16 mouse cellular contexts compared by ENCODE assay signal in genomic region chr12:86915617-86916016, GRCm38 (mm10). TPM values are rescaled to one million over a fixed set of nuclear protein-coding genes. Genes with fewer than 3 reads are reported as not detected.
DNase-seq lines count a peak whose midpoint lies in the region; ATAC-seq and TF ChIP-seq lines count a peak whose summit lies in the region.
"Had no signal": no experiment of that assay in that cellular context is flagged by ENCODE, and none has a peak within 500 bp of the region (broad histone marks: within the 10 kb centered on the region; RNA-seq: fewer than 3 reads in every experiment).

No protein-coding gene starts in this region.

- H3K4me2 ChIP-seq in hindbrain, embryonic 14.5 days (replicated peaks), result no peak overlapping the region
- H3K4me2 ChIP-seq: limb, embryonic 15.5 days; lung, embryonic 15.5 days; stomach, embryonic 15.5 days had no signal

- H3K4me3 ChIP-seq in hindbrain, embryonic 10.5 days, result no peak overlapping the region
- no peak overlapping the region for H3K4me3 ChIP-seq in hindbrain, embryonic 14.5 days (replicated peaks; ENCODE audit: low read length)
- peak overlapping the region; percentile 80; the same call in 1 of the 2 replicates for H3K4me3 ChIP-seq in E14TG2a.4 (replicated peaks; ENCODE audit: low read length)
- H3K4me3 ChIP-seq: embryonic facial prominence, embryonic 10.5 days; erythroblast, embryonic 14.5 days; limb, embryonic 15.5 days; lung, embryonic 15.5 days; stomach, embryonic 15.5 days had no signal

- peaks cover 32% of the 10 kb centered on the region for H3K27me3 ChIP-seq in hindbrain, embryonic 10.5 days (ENCODE audit: insufficient read depth, poor library complexity, severe bottlenecking)
- no peaks in the 10 kb centered on the region for H3K27me3 ChIP-seq in hindbrain, embryonic 14.5 days (ENCODE audit: control insufficient read depth, insufficient read depth, low read length)
- H3K27me3 ChIP-seq in E14TG2a.4 (ENCODE audit: insufficient read depth, low read length), result no peaks in the 10 kb centered on the region
- H3K27me3 ChIP-seq: lung, embryonic 15.5 days; stomach, embryonic 15.5 days had no signal

- 80% methylated on average over 7 of the region's 7 CpGs for WGBS in hindbrain, embryonic 10.5 days
- WGBS in hindbrain, embryonic 14.5 days, result 78% methylated on average over 7 of the region's 7 CpGs

- H3K9ac ChIP-seq in hindbrain, embryonic 14.5 days, result no peak overlapping the region
- H3K9ac ChIP-seq: limb, embryonic 15.5 days; lung, embryonic 15.5 days; stomach, embryonic 15.5 days had no signal

- H3K36me3 ChIP-seq in hindbrain, embryonic 10.5 days, result no peaks in the 10 kb centered on the region
- H3K36me3 ChIP-seq in hindbrain, embryonic 14.5 days (replicated peaks; ENCODE audit: control insufficient read depth, insufficient read depth), result no peaks in the 10 kb centered on the region
- H3K36me3 ChIP-seq in E14TG2a.4 (ENCODE audit: insufficient read depth, low read length), result no peaks in the 10 kb centered on the region
- H3K36me3 ChIP-seq: embryonic facial prominence, embryonic 10.5 days; limb, embryonic 15.5 days; lung, embryonic 15.5 days; stomach, embryonic 15.5 days had no signal

- H3K4me1 ChIP-seq in hindbrain, embryonic 10.5 days (replicated peaks), result peaks cover 73% of the 10 kb centered on the region
- H3K4me1 ChIP-seq in hindbrain, embryonic 14.5 days (replicated peaks; ENCODE audit: control insufficient read depth, insufficient read depth, low read length), result peaks cover 50% of the 10 kb centered on the region
- H3K4me1 ChIP-seq in E14TG2a.4 (replicated peaks; ENCODE audit: low read depth, low read length), result peaks cover 95% of the 10 kb centered on the region

- TF ChIP-seq CTCF in E14TG2a.4 (conservative IDR thresholded peaks at IDR 0.05; ENCODE audit: low read length), result no peak

- 0 out of 2 replicates have a peak overlapping the region, but pooled peaks have one; percentile 35 for H3K27ac ChIP-seq in hindbrain, embryonic 10.5 days
- H3K27ac ChIP-seq in hindbrain, embryonic 14.5 days, result no peak overlapping the region
- H3K27ac ChIP-seq: embryonic facial prominence, embryonic 10.5 days; stomach, embryonic 15.5 days had no signal

- H3K9me3 ChIP-seq in hindbrain, embryonic 10.5 days, result no peaks in the 10 kb centered on the region
- H3K9me3 ChIP-seq in hindbrain, embryonic 14.5 days (ENCODE audit: control insufficient read depth, low read length), result no peaks in the 10 kb centered on the region
- no peaks in the 10 kb centered on the region for H3K9me3 ChIP-seq in E14TG2a.4 (ENCODE audit: low read length)
- H3K9me3 ChIP-seq: embryonic facial prominence, embryonic 10.5 days; limb, embryonic 15.5 days; lung, embryonic 15.5 days; stomach, embryonic 15.5 days had no signal

- ATAC-seq in hindbrain, embryonic 14.5 days (ENCODE audit: low FRiP score), result no peak

- no peak for DNase-seq in hindbrain, embryonic 10.5 days (ENCODE audit: low spot score)
- no peak for DNase-seq in hindbrain, embryonic 14.5 days (ENCODE audit: low spot score)
- DNase-seq in brain, adult 2 months (ENCODE audit: low read depth, low spot score), result peak; percentile 89
- DNase-seq in cerebellum, postnatal 10 days, result peak; percentile 82 to 84
- no peak for DNase-seq in lung, postnatal 25 days (ENCODE audit: low spot score)
- DNase-seq in thymus, postnatal 10 days (ENCODE audit: low spot score in 2 of 2), result no peak
- no peak for DNase-seq in thymus, adult 18-20 months
- DNase-seq: gastrocnemius, postnatal 14 days; kidney, adult 9 months; kidney, postnatal 4 days had no signal

RNA-seq across cellular contexts. Expression of gene Irf2bpl, which starts 31.0 kb away (rescaled TPM):
- polyA plus RNA-seq in hindbrain, embryonic 10.5 days (2016; fragmentation: Nextera tagmentation; extraction: Ambion mirVana), result 20.3 and 34.2 TPM in 2 replicates
- polyA plus RNA-seq in hindbrain, embryonic 14.5 days (2014; fragmentation: Nextera tagmentation; extraction: Ambion mirVana), result 64.5 and 65.5 TPM in 2 replicates

RNA-seq across cellular contexts. Expression of gene Cipc, which starts 31.2 kb away (rescaled TPM):
- 33.9 and 35.2 TPM in 2 replicates for polyA plus RNA-seq in hindbrain, embryonic 10.5 days (2016; fragmentation: Nextera tagmentation; extraction: Ambion mirVana)
- 46.8 and 52.1 TPM in 2 replicates for polyA plus RNA-seq in hindbrain, embryonic 14.5 days (2014; fragmentation: Nextera tagmentation; extraction: Ambion mirVana)

Comparison
In these comparisons a context has a peak if more than half of its experiments do, and no peak if none do; other contexts are left out.
1. DNase-seq: peak in brain, adult 2 months (single experiment) and cerebellum, postnatal 10 days (2 of 2); none in hindbrain, embryonic 10.5 days (single experiment), hindbrain, embryonic 14.5 days (single experiment), lung, postnatal 25 days (single experiment), thymus, postnatal 10 days (0 of 2) and thymus, adult 18-20 months (0 of 2).